Mouse (Mus musculus) heart, embryonic 15.5 days (tissue): ENCODE data around the gene Gen1. TPM values are rescaled to one million over a fixed set of nuclear protein-coding genes. Genes with fewer than 3 reads are reported as not detected.

Source experiments
- ATAC-seq: fragments of 200-750 bp; cut with Nextera tagmentation; replicated peaks from 2 replicates; pipeline ENCODE4 v1.8.0; 2017; ENCODE audit warnings: low read depth, moderate TSS enrichment; ENCODE audit not compliant: insufficient number of reproducible peaks, insufficient read depth, low FRiP score
- H3K27ac ChIP-seq: fragments of 300-500 bp; sonication (generic); 2 replicates; pipeline ENCODE4 v1.5.1; 2015; ENCODE audit warnings: mild to moderate bottlenecking, inconsistent platforms
- H3K27me3 ChIP-seq: fragments of 300-500 bp; sonication (generic); 2 replicates; pipeline ENCODE4 v1.6.1; 2015; ENCODE audit warnings: inconsistent platforms
- H3K36me3 ChIP-seq: fragments of 300-500 bp; sonication (generic); 2 replicates; pipeline ENCODE4 v1.6.1; 2015; ENCODE audit warnings: mild to moderate bottlenecking, inconsistent platforms
- H3K4me1 ChIP-seq: fragments of 300-500 bp; sonication (generic); replicated peaks from 2 replicates; pipeline ENCODE4 v1.6.1; 2015; ENCODE audit warnings: inconsistent platforms
- H3K4me2 ChIP-seq: fragments of 300-500 bp; sonication (generic); 2 replicates; pipeline ENCODE4 v1.6.1; 2015; ENCODE audit warnings: inconsistent platforms, mild to moderate bottlenecking, moderate library complexity
- H3K4me3 ChIP-seq: fragments of 300-500 bp; sonication (generic); 2 replicates; pipeline ENCODE4 v1.5.1; 2015; ENCODE audit warnings: mild to moderate bottlenecking, inconsistent platforms
- H3K9ac ChIP-seq: fragments of 300-500 bp; sonication (generic); 2 replicates; pipeline ENCODE4 v1.6.1; 2015; ENCODE audit warnings: mild to moderate bottlenecking, inconsistent platforms
- H3K9me3 ChIP-seq: fragments of 300-500 bp; sonication (generic); replicated peaks from 2 replicates; pipeline ENCODE4 v1.6.1; 2016; ENCODE audit warnings: inconsistent platforms
- WGBS: fragments of 180-500 bp; shearing (Covaris S2); methylation state at CpG from one replicate; pipeline ENCODE4 v1.1.7; 2015; ENCODE audit warnings: mixed read lengths; 5-methylcytosine and 5-hydroxymethylcytosine counted together
- polyA plus RNA-seq: library from polyadenylated mRNA; unstranded; fragments of >200 nt; fragmentation: Nextera tagmentation; extraction: Ambion mirVana; gene quantifications from 2 replicates; pipeline ENCODE4 v1.2.1, GENCODE M21; 2015

Gen1 gene
- polyA plus RNA-seq, 1 experiment from 2014 or later = 5.8 TPM

- no peak overlapping the region for H3K27ac ChIP-seq
- no peak for ATAC-seq
- 63% methylated on average over 10 of the region's 10 CpGs for WGBS
Observed at GRCm38 (mm10) chr12:11223090-11223489, 42.5 kb downstream of the Gen1 start.

GRCm38 (mm10) chr12:11222566-11222965 is 43.0 kb downstream of the Gen1 start:
- Histone ChIP-seq H3K4me1 (peaks cover 44% of the 10 kb centered on the region), H3K27me3 (no peaks in the 10 kb centered on the region), H3K36me3 (no peaks in the 10 kb centered on the region), H3K4me3 (no peak overlapping the region), H3K27ac (0 out of 2 replicates have a peak overlapping the region, but pooled peaks have one; percentile 63), H3K4me2 (no peak overlapping the region), H3K9ac (no peak overlapping the region), H3K9me3 (no peaks in the 10 kb centered on the region)
- WGBS = 70% methylated on average over 3 of the region's 3 CpGs
- no peak for ATAC-seq

More at GRCm38 (mm10) chr12:11223090-11223489, 42.5 kb downstream of the Gen1 start:
- H3K4me1 ChIP-seq = peaks cover 44% of the 10 kb centered on the region
- no peaks in the 10 kb centered on the region for H3K9me3 ChIP-seq
- no peak overlapping the region for H3K4me3 ChIP-seq
- no peaks in the 10 kb centered on the region for H3K27me3 ChIP-seq
- no peak overlapping the region for H3K4me2 ChIP-seq
- H3K36me3 ChIP-seq = no peaks in the 10 kb centered on the region
- H3K9ac ChIP-seq = no peak overlapping the region

- peak; percentile 40; the same call in 1 of the 2 replicates for ATAC-seq
- no peak overlapping the region for H3K4me3 ChIP-seq
- no peaks in the 10 kb centered on the region for H3K27me3 ChIP-seq
- H3K9me3 ChIP-seq = no peaks in the 10 kb centered on the region
- H3K4me2 ChIP-seq = peak overlapping the region; percentile 34
- 38% methylated on average over 20 of the region's 20 CpGs for WGBS
- H3K9ac ChIP-seq = no peak overlapping the region
- peaks cover 38% of the 10 kb centered on the region for H3K4me1 ChIP-seq
- H3K36me3 ChIP-seq = no peaks in the 10 kb centered on the region
- H3K27ac ChIP-seq = peak overlapping the region; percentile 63
Observed at GRCm38 (mm10) chr12:11221524-11222330, 43.9 kb downstream of the Gen1 start.

DNA sequence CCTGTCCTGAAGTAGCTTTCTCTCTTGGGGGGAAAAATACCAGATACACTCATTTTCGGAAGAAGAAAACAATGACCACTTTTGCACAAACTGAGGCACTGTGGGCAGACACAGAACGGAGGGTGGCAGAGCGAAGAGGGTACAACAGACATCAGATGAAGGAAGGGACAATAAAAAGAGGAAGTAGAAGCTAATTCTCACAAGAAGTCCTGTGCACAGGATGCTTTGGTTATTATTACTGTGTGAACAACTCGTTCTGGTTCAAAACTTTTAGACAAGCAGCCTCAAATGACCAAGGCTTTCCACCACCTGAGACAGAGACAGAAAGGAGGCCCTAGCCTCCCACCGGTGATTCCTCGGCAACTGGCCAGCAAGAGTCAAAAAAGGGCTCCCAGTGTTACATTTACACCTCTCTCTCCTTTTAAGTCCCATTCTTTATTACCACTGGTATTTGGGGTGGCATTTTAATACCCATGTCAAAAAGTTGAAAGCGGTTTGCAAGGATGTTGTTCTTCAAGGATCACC is 47.8 kb downstream of the Gen1 start:
- no peak overlapping the region for H3K9ac ChIP-seq
- WGBS = 67% methylated on average over 7 of the region's 7 CpGs
- no peak overlapping the region for H3K4me3 ChIP-seq
- no peaks in the 10 kb centered on the region for H3K9me3 ChIP-seq
- ATAC-seq = no peak
- H3K36me3 ChIP-seq = no peaks in the 10 kb centered on the region
- H3K4me2 ChIP-seq = no peak overlapping the region
- H3K27me3 ChIP-seq = no peaks in the 10 kb centered on the region
- no peak overlapping the region for H3K27ac ChIP-seq
- peaks cover 15% of the 10 kb centered on the region for H3K4me1 ChIP-seq

- H3K27ac ChIP-seq = no peak overlapping the region
- ATAC-seq = no peak
Observed at GRCm38 (mm10) chr12:11216454-11216853, 49.1 kb downstream of the Gen1 start.

GRCm38 (mm10) chr12:11215555-11215954 is 50.0 kb downstream of the Gen1 start:
- Histone ChIP-seq H3K4me2 (no peak overlapping the region), H3K9ac (no peak overlapping the region), H3K27ac (no peak overlapping the region), H3K36me3 (no peaks in the 10 kb centered on the region), H3K27me3 (no peaks in the 10 kb centered on the region), H3K4me1 (no peaks in the 10 kb centered on the region), H3K4me3 (no peak overlapping the region), H3K9me3 (no peaks in the 10 kb centered on the region)
- WGBS = 81% methylated on average over 2 of the region's 2 CpGs
- ATAC-seq = no peak

More at GRCm38 (mm10) chr12:11216454-11216853, 49.1 kb downstream of the Gen1 start:
- 43% methylated on average over 3 of the region's 3 CpGs for WGBS
- Histone ChIP-seq H3K9me3 (no peaks in the 10 kb centered on the region), H3K9ac (no peak overlapping the region), H3K27me3 (no peaks in the 10 kb centered on the region), H3K4me3 (no peak overlapping the region), H3K36me3 (no peaks in the 10 kb centered on the region), H3K4me2 (no peak overlapping the region), H3K4me1 (peaks cover 3% of the 10 kb centered on the region)

DNA sequence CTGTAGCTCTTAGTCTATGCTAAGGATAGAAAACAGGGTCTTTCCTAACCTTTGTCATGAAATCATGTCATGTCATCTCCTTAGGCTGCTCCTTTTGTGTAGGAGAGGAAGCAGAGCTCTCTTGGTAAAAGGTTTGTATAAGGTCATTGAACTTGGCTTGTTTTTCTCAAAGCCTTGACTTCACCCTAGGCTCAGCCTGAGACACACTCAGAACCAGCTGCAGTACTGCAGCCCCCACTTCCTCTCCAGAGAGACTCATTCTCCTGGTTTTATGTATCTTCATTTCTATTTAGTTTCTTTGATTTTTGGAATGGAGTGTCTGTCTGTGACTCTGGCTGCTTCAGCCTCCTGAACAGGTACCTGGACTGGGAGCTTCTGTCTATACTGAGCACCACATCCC is 50.8 kb downstream of the Gen1 start:
- Histone ChIP-seq H3K4me3 (no peak overlapping the region), H3K36me3 (no peaks in the 10 kb centered on the region), H3K27me3 (no peaks in the 10 kb centered on the region), H3K4me1 (no peaks in the 10 kb centered on the region), H3K9me3 (no peaks in the 10 kb centered on the region), H3K4me2 (no peak overlapping the region), H3K27ac (no peak overlapping the region), H3K9ac (no peak overlapping the region)
- no peak for ATAC-seq

- no peak overlapping the region for H3K27ac ChIP-seq
- H3K4me2 ChIP-seq = no peak overlapping the region
- no peak overlapping the region for H3K4me3 ChIP-seq
- no peak for ATAC-seq
- H3K4me1 ChIP-seq = peaks cover 6% of the 10 kb centered on the region; the same call in 1 of the 2 replicates
- 62% methylated on average over 1 of the region's 1 CpGs for WGBS
- no peaks in the 10 kb centered on the region for H3K27me3 ChIP-seq
- H3K9me3 ChIP-seq = no peaks in the 10 kb centered on the region
- no peak overlapping the region for H3K9ac ChIP-seq
- no peaks in the 10 kb centered on the region for H3K36me3 ChIP-seq
Observed at GRCm38 (mm10) chr12:11212881-11213280, 52.7 kb downstream of the Gen1 start.

DNA sequence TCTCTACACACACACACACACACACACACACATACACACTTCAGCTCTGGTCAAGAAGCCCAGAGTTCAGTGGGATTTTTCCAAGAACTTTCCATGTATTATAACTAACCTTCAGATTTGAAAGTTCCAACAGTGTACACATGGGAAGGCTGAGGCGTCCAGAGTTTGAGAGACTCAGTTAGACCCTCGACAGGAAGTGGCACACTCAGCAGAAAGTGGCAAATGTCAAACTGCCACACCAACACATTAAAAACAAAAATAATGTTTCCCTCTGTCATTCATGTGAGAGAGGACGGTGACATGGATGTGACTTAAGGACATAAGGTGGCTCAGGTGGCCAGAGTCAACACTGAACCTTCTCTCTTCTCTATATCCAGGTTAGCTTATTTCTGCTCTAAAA is 55.2 kb downstream of the Gen1 start:
- Histone ChIP-seq H3K4me3 (no peak overlapping the region), H3K36me3 (no peaks in the 10 kb centered on the region), H3K4me2 (no peak overlapping the region), H3K27ac (no peak overlapping the region), H3K9ac (no peak overlapping the region), H3K9me3 (no peaks in the 10 kb centered on the region), H3K27me3 (no peaks in the 10 kb centered on the region), H3K4me1 (peaks cover 8% of the 10 kb centered on the region)
- ATAC-seq = no peak
- WGBS = 62% methylated on average over 3 of the region's 3 CpGs

DNA sequence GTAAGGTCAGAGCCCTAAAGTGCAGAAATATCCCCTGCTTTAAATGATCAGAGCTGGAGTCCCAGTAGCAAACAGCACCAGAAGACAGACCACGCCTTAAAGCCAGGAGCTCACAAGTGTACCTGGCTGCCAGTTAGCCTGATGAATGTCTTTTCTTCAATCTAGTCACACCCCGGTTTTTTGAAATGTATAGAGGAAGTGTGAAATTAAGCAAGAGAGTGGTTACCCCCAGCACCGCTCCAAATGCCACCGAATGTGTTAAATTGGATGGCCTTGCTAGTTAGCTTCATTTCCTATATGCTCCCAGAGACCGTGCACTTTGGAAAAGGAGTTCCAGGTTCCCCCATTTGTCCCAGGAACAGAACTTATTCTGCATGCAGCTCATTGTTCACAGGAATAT is 56.0 kb downstream of the Gen1 start:
- no peak for ATAC-seq
- Histone ChIP-seq H3K27me3 (no peaks in the 10 kb centered on the region), H3K27ac (no peak overlapping the region), H3K4me3 (no peak overlapping the region), H3K4me1 (peaks cover 10% of the 10 kb centered on the region), H3K9me3 (no peaks in the 10 kb centered on the region), H3K4me2 (no peak overlapping the region), H3K36me3 (no peaks in the 10 kb centered on the region), H3K9ac (no peak overlapping the region)
- 69% methylated on average over 5 of the region's 5 CpGs for WGBS

- Histone ChIP-seq H3K4me1 (peaks cover 16% of the 10 kb centered on the region), H3K27ac (no peak within 1 kb of the TSS), H3K36me3 (no peaks in the 10 kb centered on the region), H3K27me3 (no peaks in the 10 kb centered on the region), H3K4me2 (no peak within 1 kb of the TSS), H3K9ac (no peak within 1 kb of the TSS), H3K9me3 (no peaks in the 10 kb centered on the region), H3K4me3 (no peak within 1 kb of the TSS)
- 52% methylated on average over 5 of the region's 5 CpGs for WGBS
- no peak for ATAC-seq
Observed at GRCm38 (mm10) chr12:11208872-11209271, 56.7 kb downstream of the Gen1 start, which contains the start of gene Msgn1. Gene Msgn1, minus strand, starts transcription at chr12:11208972.

DNA sequence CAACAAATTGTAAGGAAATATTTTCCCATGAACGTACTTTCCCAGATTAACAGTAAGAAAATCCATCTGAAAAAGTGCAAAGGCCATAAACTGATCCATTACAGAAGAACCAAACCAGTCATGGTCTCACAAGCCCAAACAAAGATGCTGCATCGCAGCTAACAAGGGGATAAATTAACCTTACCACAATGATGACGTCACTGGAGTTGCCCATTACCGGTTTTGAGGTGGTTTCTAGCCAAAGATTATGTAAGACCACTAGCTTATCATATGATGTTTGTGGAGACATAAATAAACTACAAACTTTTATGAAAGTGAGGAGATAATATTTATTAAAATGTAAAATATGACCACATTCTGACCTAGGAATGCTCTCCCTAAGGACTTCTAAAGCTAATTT is 59.3 kb downstream of the Gen1 start:
- Histone ChIP-seq H3K9ac (no peak overlapping the region), H3K4me1 (peaks cover 26% of the 10 kb centered on the region), H3K27ac (no peak overlapping the region), H3K27me3 (no peaks in the 10 kb centered on the region), H3K36me3 (no peaks in the 10 kb centered on the region), H3K9me3 (no peaks in the 10 kb centered on the region), H3K4me2 (no peak overlapping the region), H3K4me3 (no peak overlapping the region)
- 85% methylated on average over 4 of the region's 4 CpGs for whole genome bisulfite sequencing
- ATAC-seq = no peak
